Mouse (Mus musculus) CD4-positive, CD25-positive, alpha-beta regulatory T cell, adult 2 months (primary cell): ENCODE measurements around the gene Map1s.

ENCODE experiments used
- DNase-seq: peaks from one replicate; pipeline ENCODE4 v3.0.0-alpha.2; 2012; ENCODE audit warnings: low read depth, low spot score

Gene Map1s

GRCm38 (mm10) chr8:70941478-70941877 is 35.7 kb downstream of the Map1s start:
- peak; percentile 12 for DNase-seq

DNA sequence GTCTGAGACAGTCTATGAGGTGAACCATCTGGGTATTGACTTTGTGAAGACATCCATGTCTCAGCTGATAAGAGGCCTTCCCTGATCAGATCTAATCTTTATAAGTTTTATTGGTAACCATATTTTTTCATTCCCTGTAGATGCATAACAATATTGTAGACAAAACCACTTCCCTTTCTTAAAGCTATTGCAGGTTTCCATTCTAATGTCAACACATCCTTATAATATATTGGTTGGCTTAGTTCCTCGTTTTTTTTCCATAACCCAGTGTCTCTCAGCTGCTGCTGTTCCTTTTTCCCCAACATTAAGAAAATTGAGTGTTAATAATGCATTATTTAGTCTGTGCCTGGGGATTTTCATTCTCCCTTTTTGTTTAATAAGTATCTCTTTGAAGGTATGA is 37.5 kb downstream of the Map1s start:
- no peak for DNase-seq

- peak; percentile 19 for DNase-seq
Measured at GRCm38 (mm10) chr8:70949847-70950246, 44.1 kb downstream of the Map1s start.

GRCm38 (mm10) chr8:70960703-70961472 is 55.2 kb downstream of the Map1s start:
- DNase-seq: no peak

DNA sequence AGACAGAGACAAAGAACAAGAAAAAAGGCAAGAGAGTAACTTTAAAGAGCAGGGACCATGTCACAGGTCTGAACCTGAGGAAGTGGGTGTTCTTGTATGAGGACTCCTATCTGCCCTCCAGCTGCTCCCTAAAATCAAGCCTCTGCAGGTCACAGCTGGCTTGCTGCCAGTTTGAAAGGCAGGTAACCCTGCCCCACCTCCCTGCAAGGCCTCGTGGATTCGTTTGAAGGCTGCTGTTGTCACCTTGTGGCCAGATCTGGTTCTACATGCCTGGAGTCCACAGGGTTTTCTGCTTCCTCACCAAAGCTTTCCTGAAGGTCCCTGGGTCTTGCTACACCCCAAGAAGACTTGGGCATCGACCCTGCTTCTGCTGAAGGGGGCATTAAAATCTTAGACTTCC is 58.4 kb downstream of the Map1s start:
- DNase-seq: peak; percentile 66

DNA sequence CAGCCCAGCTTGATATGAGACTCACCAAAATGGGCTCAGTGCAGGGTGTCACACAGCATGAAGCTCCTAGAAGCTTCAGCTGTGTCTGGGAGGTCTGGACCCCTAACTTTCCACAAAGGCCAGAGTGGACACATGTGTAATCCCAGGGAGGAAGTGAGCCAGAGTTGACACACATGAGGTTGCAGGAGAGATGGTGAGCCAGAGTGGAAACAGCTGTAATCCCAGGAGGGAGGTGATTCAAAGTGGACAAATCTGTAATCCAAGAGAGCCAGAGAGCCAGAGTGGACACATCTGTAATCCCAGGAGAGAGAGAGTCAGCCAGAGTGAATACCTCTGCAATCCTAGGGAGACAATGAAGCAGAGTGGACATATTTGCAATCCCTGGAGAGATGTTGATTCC is 59.1 kb downstream of the Map1s start:
- DNase-seq: no peak
